Mouse (Mus musculus) gastrocnemius, postnatal 36 days (tissue): ENCODE measurements at regions not wholly inside any gene's neighbourhood (a gene's known extent, or its start where the extent isn't known, plus 50 kb on each side); places are given as distances from the start of the nearest gene placed in this dataset.
A peak's percentile ranks its signal among the peaks of the same experiment; 100 is the strongest.

ENCODE experiments used
- DNase-seq, 2 experiments: peaks; one replicate each; pipeline ENCODE4 v3.0.0; 2022
- intact Hi-C: fragments of 180-260 bp; cut with DNase I; formaldehyde crosslinking; loops from one replicate; pipeline ENCODE4 v1.15.1; 2025

DNA sequence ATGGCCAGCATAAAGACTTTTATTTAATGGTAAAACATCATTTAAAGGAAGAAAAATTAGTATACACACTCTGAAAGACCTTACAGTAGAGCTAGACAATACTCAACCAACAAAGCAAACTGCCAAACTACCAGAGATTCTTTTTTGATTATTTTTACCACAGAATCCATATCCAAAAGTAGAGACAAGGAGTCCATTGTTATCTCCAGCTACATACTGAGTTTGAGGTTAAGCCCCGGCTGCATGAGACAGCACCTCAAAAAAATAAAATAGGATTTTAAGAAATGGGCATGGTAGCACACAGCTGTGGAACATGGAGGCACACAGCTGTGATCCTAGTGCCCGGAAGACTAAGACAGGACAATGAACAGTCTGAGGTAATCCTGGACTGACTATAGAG lies 293.4 kb downstream of the Sox4 start:
- DNase-seq: no peak
- intact Hi-C loops: no loop called here

GRCm38 (mm10) chr13:28658652-28659051 lies 294.9 kb downstream of the Sox4 start:
- intact Hi-C loops: no loop called here
- no peak for DNase-seq

DNA sequence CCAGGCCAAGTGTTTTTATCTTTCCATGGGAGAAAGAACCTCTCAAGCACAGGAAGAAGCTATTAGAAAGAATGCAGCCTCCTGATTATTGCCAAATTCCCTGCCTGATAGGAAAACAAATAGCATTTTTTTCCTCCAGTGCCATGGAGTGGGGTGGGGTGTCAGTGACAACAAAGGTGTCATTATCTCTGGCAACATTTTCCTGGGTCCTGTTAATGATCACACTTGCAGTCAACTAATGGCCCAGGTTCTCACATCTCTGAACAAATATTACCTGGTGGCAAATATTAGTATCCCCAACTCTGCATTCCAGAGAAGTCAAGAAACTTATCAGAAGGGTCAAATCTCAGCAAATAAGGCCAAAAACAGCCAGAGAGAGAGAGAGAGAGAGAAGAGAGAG lies 298.6 kb downstream of the Sox4 start:
- no peak for DNase-seq
- intact Hi-C loops: no loop called here

DNA sequence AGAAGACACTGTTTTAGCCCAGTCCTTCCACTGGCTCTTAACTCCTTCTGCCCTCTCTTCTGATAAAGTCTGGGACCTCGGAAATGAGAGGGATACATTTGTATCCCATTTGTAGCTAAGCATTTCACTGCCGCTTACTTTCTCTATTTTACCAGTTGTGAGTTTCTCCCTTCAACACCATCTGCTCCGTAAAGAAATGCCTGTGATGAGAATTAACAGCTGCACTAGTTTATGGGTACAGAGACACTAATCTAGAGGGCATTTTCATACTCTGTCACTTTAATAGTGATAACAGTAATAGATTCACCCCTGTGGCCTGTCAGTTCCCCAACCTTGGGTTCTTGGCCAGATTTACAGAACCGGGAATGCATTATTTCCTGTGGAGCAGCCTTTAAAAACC lies 300.2 kb downstream of the Sox4 start:
- DNase-seq: no peak
- intact Hi-C loops: no loop called here

DNA sequence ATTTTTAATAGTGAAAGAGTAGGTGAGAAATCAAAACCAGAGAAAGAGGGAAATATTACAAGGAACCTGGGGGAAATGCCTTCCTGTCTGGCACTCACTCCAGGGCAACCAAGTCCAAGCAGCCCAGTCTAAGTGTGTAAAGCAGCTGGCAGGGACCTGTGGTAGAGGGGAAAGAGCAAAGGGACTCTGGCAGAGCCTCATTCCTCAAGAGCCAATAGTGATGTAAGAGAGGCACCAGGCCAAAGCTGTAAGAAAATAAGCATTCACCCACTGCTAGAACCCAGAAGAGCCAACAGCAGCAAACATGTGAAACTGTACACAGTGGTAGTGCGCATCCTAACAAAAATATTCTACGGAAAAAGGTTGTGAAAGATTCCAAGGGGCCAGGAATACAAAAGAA lies 301.7 kb downstream of the Sox4 start:
- DNase-seq: peak in 1 of 2 experiments; percentile 21
- intact Hi-C loops: no loop called here

DNA sequence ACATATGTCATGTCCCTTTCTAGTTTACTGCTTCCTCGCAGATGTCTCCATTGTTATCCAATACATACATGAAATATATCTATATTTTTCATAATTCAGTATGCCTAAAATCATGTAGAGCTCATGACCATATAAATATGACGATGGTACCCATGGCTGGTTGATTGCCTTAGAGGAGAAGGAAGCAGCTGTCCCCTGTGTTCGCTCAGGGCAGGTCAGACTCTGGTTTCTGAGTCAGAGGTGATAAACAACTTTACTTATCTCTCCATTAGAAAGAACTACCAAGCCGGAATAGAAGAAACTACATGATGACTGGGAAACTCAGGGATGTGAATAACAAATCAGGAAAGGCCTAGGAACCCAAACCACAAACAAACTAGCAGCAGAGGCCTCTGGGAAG lies 307.6 kb downstream of the Sox4 start:
- DNase-seq: no peak
- intact Hi-C loops: no loop called here

GRCm38 (mm10) chr13:28644846-28645574 lies 308.5 kb downstream of the Sox4 start:
- DNase-seq: no peak
- intact Hi-C loops: no loop called here

GRCm38 (mm10) chr13:28640826-28641225 lies 312.7 kb downstream of the Sox4 start:
- no peak for DNase-seq
- intact Hi-C loops: no loop called here

GRCm38 (mm10) chr13:28635230-28635950 lies 318.1 kb downstream of the Sox4 start:
- DNase-seq: no peak
- intact Hi-C loops: no loop called here

DNA sequence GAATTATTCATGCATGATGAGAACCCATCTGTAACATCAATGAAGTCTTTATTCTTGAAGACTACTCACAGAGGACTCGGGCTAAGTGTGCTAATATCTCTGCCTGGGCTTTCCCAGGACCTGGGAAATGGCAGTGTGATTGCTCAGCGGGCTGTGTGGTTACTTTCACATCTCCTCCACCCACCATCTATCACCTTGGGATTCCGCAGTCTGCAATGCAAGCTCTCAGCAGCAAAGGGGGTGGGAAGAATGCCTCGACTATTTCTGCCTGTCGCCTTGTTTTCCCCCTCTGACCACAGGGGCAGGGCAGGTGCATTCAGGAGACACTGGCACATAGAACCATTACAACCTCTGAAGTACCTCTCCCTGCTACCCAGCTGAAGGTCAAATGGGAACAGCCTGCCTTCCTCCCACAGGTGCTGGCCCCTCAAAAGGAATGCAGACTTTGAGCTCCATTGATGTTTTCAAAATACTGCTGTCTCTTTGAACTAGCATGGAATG lies 319.9 kb downstream of the Sox4 start:
- DNase-seq: no peak
- intact Hi-C loops: no loop called here

DNA sequence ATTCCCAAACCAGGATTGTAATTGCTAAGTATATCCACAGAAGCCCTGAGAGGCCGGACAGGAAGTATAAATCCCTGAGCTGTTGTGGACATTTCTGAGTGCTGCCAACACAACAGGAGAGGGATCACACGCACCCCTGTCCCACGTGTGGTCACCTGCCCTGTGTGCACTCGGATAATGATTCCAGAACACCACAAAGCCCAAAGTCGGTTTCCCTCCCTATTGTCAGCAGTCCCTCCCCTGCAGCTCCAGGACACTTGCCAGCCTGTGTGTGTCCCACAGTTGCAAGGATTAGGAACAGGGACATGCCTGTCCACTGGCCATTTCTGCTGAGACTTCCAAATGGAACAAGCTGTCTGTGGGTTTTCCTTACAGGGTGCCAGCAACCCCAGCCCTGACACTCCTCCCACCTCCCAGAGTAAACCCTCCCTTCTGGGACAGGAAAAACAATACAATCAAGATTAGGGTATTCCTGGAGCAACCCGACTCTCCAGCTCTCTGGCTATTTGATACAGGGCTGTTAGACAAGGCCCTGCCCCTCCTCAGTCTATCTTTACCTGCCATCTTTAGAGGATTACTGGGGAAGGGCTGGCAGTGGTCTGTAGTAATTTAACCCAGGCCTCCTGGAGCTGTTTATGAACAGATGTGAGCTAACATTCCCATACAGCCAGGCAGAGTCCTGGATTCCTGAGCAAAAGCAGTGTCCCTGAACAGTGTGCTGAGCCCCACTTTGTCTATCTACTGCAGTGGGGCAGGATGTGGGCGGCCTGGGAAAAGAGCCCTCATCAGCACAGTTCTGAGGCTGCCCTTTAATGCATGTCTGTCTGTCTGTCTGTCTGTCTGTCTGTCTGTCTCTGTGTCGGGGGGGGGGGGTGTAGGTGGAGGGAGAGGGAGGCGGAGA lies 323.8 kb downstream of the Sox4 start:
- DNase-seq: peak; percentile 28 to 32
- intact Hi-C loops: no loop called here

DNA sequence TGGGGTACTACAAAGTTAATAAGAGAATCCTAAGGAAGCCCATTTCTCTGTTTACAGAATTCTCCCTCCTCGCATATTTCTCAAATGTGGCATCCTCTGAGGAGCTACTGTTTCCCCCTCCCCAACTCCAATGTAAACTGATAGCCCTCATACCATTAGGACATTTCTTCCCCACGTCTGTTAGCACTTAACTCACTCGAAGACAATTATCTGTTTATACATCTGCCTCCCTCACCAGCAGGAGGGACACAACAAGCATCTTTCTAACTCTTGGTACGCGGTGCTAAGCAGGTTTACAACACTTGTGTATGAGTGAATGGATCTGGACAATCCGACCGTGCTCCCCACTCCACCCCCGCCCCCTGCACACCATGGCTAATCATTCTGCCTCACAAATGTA lies 324.8 kb downstream of the Sox4 start:
- DNase-seq: no peak
- intact Hi-C loops: no loop called here

DNA sequence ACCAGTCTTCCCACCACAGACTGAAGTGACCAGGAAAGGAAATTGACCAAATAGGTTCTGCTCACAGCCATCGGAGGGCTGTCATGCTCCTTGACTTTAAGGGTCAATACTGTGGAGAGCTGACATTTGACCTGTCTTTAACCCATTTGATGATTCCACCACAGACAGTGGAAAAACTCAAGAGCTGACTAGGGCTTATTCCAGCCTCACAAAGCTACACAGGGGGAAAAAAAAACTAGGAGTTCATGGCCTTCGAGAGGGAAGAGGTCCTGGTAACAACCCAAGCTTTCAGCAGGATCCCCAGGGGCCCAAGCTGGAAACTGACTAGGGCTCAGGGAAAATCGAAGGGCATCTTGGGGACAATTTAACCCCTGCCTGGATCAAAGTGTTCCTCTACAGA lies 334.6 kb downstream of the Sox4 start:
- peak in 1 of 2 experiments; percentile 27 for DNase-seq
- intact Hi-C loops: no loop called here

DNA sequence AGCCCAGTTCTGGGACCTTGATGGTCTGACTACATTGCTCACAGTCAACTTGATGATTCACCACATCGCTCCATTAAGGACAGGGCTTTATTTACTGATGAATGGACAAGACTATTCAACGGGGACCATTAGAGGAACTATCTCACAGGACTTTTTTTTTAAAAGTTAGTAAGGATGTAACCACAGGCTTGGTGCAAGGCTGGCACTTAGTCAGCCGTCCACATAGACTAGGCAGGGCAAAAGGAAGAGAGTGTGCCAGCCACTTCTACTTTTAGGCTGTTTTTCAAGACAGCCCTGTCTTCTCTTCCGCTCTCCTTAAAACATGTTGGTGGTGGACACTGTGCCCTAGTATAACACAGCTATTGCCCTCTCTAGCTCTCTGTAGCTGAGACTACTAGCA lies 336.0 kb downstream of the Sox4 start:
- intact Hi-C loops: no loop called here

GRCm38 (mm10) chr13:28616645-28617381 lies 336.7 kb downstream of the Sox4 start:
- intact Hi-C loops: no loop called here
- DNase-seq: no peak

More for the DNA sequence above, 336.0 kb downstream of the Sox4 start:
- no peak for DNase-seq

DNA sequence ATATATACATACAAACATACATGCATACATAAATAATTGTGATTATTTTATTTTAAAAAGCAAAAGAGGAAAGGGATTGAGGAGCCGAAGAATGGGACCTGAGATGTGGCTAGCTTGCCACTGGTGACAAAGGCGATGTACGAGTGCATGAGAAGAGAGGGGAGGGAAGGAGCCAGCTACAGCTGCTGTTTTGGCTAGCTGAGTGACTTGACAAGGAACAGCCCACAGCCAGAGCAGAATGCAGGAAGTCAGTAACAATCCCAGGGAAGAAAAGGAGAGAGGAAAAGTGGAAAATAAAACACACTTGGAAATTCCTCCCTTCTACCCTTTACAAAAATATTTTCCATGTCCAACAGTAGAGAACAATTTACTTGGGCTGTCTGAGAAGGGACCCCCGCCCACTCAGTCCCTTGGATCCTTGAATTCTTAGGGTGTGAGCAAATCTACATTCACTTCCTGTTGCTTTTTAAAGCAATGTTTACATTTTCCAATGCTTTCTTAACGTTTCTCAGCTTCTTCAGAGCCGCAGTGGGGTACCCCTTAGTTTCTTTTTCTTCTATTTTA lies 345.9 kb downstream of the Sox4 start:
- intact Hi-C loops: no loop called here
- DNase-seq: no peak

DNA sequence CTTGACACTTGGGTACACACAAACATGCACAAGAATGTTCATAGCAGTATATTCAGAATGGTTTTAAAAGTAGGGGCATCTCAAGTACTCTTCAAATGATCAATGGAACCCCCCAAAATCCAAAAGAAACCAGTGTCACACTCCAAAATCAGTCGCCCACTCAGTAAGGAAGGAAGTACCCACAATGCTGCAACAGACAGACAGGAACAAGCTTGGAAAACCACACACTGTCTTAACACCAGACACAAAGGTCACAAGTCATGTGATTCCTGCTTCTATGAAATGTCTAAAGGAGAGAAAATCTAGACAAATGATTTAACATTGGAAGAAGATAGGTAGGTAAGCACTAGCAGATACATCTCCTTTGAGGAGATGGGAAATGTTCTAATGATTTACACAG lies 346.9 kb downstream of the Sox4 start:
- DNase-seq: no peak
- intact Hi-C loops: no loop called here

DNA sequence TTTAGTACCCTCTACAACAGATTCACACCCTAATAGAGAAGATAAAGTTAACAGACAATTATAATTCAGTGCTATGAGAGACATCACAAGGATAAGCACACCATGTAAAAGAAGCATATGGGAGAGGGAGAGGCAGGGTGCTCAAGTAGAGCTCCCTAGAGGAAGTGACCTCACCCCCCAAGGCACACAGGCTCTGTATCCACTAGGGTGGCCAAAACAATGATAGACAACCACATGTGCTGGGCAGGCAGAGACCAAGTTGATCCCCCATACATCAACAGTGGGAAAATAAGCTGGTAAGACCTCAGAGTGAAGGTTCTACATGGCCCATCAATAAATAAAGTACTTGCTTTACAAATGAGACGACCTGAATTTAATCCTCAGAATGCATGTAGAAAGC lies 347.7 kb downstream of the Sox4 start:
- intact Hi-C loops: no loop called here
- DNase-seq: no peak

- intact Hi-C loops: no loop called here
- peak in 1 of 2 experiments; percentile 14 for DNase-seq
Observed at GRCm38 (mm10) chr13:28604016-28604415, 346.7 kb downstream of the Gm11361 start.

DNA sequence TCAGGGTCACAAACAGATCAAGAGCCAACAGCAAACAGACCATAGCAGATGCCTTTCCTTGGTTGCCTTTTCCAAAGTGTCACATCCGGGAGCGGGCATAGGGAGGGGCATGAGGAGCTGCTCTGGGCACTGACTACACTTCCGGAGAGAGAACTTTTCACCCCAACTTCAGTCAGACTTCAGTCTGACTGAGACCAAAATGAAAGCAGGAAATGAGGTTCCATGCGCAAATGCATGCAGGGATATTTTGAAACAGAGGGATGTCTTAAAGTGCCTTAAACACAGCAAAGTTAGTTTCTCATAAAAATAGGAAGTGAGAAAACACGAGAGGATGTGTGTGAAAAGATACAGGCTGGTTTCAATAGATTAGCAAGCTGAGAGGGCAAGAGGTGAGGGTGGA lies 343.5 kb downstream of the Gm11361 start:
- intact Hi-C loops: no loop called here
- no peak for DNase-seq
